Mouse (Mus musculus): ENCODE data around the gene Wdr54.

The Wdr54 gene

DNA sequence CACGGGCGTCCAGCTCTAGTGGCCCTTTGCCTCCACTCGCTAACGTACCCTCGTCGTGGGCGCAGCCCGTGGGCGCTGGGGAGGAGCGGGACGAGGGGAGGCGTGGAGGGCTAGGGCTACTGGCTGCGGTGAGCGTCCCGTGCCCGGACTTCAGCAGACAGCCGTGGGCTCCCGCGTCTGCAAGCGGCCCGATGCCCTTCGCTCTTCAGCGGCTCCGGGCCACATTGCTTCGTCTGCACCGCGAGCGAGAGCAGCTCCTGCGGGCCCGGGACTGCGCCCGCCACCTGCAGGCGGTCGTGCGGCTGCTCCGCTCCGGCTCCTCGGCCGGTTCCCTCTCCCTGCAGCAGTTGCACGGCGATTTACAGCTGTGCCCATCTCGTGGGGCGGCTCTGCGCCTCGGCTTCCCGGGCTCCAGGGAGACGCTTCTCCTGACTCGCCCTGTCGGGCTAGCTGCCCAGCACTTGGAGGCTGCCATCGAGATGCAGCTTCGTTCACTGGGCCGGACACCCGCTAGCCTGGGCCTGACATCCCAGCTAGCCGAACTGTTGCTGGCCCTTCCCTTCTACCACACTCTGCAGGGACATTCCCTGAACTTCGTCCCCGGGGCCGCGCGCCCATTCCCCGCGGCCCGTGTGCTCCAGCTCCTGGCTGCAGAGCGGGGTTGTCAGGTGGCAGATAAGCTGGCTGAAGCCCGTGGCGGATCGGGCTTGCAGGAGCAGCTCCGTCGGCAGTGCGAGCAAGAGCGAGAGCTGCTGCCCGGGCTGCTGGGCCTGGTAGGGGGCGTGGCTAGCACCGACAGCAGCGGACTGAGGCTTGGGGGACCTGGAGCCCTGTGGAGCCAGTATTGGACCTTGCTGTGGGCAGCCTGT lies 54.3 kb downstream of the Wdr54 start:
- peak; percentile 60 for DNase-seq

DNA sequence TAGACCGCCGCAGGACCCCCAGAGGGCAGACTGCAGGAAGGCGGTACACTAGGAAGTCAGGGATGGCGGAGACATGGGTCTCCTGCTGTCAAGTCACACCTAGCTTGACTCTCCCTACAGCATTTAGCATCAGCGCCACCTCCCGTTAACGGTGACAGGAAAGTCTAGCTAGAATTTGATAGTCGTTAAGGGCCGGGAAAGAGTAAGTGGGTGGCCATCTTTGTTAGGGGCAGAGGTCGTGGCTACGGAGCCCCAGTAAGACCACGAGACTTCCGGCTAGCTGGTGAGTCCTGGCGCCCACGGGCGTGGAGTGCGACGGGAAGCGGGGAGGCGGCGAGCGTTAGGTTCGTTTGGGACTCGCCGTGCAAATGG lies 54.9 kb downstream of the Wdr54 start, which contains the start of the genes Ccdc142 and Gm42688:
Gene Ccdc142 (plus strand): TSS at position 286 of the 372 bp plus-strand sequence.
Gene Gm42688 (plus strand): TSS at position 302 of the 372 bp plus-strand sequence.
- DNase-seq: peak; percentile 97
